Mouse (Mus musculus) thymus, postnatal 14 days (tissue): ENCODE measurements around the gene Cst9.

Experiments used
- DNase-seq: peaks from one replicate; pipeline ENCODE4 v3.0.0; 2021

The Cst9 gene

GRCm38 (mm10) chr2:148877016-148877770, 42.2 kb downstream of the Cst9 start:
- DNase-seq: no peak

- DNase-seq: no peak
Measured at GRCm38 (mm10) chr2:148878641-148879130, 43.7 kb downstream of the Cst9 start.

- DNase-seq: no peak
Measured at GRCm38 (mm10) chr2:148879199-148879598, 44.3 kb downstream of the Cst9 start.

GRCm38 (mm10) chr2:148884738-148885137, 49.8 kb downstream of the Cst9 start:
- no peak for DNase-seq
